ENCODE assay signal across 8 mouse cellular contexts in genomic region chr17:46455110-46455691, GRCm38 (mm10). TPM values are rescaled to one million over a fixed set of nuclear protein-coding genes. Genes with fewer than 3 reads are reported as not detected.
DNase-seq lines count a peak whose midpoint lies in the region; ATAC-seq lines count a peak whose summit lies in the region.

No protein-coding gene starts in this region.

- peaks cover 91% of the 10 kb centered on the region for H3K27me3 ChIP-seq in heart, embryonic 10.5 days (ENCODE audit: insufficient read depth, poor library complexity, severe bottlenecking)
- peaks cover 86% of the 10 kb centered on the region for H3K27me3 ChIP-seq in hindbrain, embryonic 10.5 days (ENCODE audit: insufficient read depth, poor library complexity, severe bottlenecking)
- H3K27me3 ChIP-seq in limb, embryonic 12.5 days: peaks cover 84% of the 10 kb centered on the region
- no peaks in the 10 kb centered on the region for H3K27me3 ChIP-seq in midbrain, embryonic 15.5 days (replicated peaks)

- no peak for DNase-seq in heart, embryonic 10.5 days (ENCODE audit: low spot score)
- no peak for DNase-seq in heart, postnatal 25 days (ENCODE audit: low spot score)
- peak; percentile 36 to 53 for DNase-seq in adrenal gland, postnatal 36 days
- DNase-seq in hindbrain, embryonic 10.5 days (ENCODE audit: low spot score): peak; percentile 67
- no peak for DNase-seq in yolk sac, embryonic 10.5 days (ENCODE audit: low spot score)

- intact Hi-C loops in heart, postnatal 25 days (cut with DNase I): no loop called here

- peak overlapping the region; percentile 44 for H3K27ac ChIP-seq in heart, embryonic 10.5 days
- peak overlapping the region; percentile 82 for H3K27ac ChIP-seq in hindbrain, embryonic 10.5 days
- no peak overlapping the region for H3K27ac ChIP-seq in limb, embryonic 12.5 days
- H3K27ac ChIP-seq in midbrain, embryonic 15.5 days: no peak overlapping the region

- H3K9me3 ChIP-seq in heart, embryonic 10.5 days: no peaks in the 10 kb centered on the region
- no peaks in the 10 kb centered on the region for H3K9me3 ChIP-seq in hindbrain, embryonic 10.5 days
- no peaks in the 10 kb centered on the region; the same call in 1 of the 2 replicates for H3K9me3 ChIP-seq in limb, embryonic 12.5 days
- H3K9me3 ChIP-seq in midbrain, embryonic 15.5 days: no peaks in the 10 kb centered on the region

- H3K4me2 ChIP-seq in limb, embryonic 12.5 days: peak overlapping the region; percentile 91
- peak overlapping the region; percentile 63 for H3K4me2 ChIP-seq in midbrain, embryonic 15.5 days

- ATAC-seq in limb, embryonic 12.5 days (ENCODE audit: insufficient number of reproducible peaks, insufficient read depth, low FRiP score, low TSS enrichment, low read depth): 0 out of 2 replicates have a peak, but pooled peaks have one; percentile 52
- ATAC-seq in midbrain, embryonic 15.5 days (replicated peaks): 0 out of 2 replicates have a peak, but pooled peaks have one; percentile 27
- ATAC-seq in erythroblast, adult 5-6 weeks (replicated peaks; ENCODE audit: low FRiP score, poor library complexity, severe bottlenecking): no peak

- H3K4me3 ChIP-seq in heart, embryonic 10.5 days: peak overlapping the region; percentile 59
- peak overlapping the region; percentile 58 for H3K4me3 ChIP-seq in hindbrain, embryonic 10.5 days
- peak overlapping the region; percentile 50 for H3K4me3 ChIP-seq in limb, embryonic 12.5 days (replicated peaks)
- H3K4me3 ChIP-seq in midbrain, embryonic 15.5 days: peak overlapping the region; percentile 17

- peaks cover 66% of the 10 kb centered on the region for H3K4me1 ChIP-seq in heart, embryonic 10.5 days
- H3K4me1 ChIP-seq in hindbrain, embryonic 10.5 days (replicated peaks): peaks cover 53% of the 10 kb centered on the region
- H3K4me1 ChIP-seq in limb, embryonic 12.5 days (replicated peaks): peaks cover 34% of the 10 kb centered on the region
- H3K4me1 ChIP-seq in midbrain, embryonic 15.5 days: peaks cover 36% of the 10 kb centered on the region

- H3K36me3 ChIP-seq in heart, embryonic 10.5 days: no peaks in the 10 kb centered on the region
- H3K36me3 ChIP-seq in hindbrain, embryonic 10.5 days: peaks cover 6% of the 10 kb centered on the region; the same call in 1 of the 2 replicates
- H3K36me3 ChIP-seq in limb, embryonic 12.5 days: no peaks in the 10 kb centered on the region
- H3K36me3 ChIP-seq in midbrain, embryonic 15.5 days (replicated peaks): no peaks in the 10 kb centered on the region

- WGBS in heart, embryonic 10.5 days: 2% methylated on average over 33 of the region's 33 CpGs
- WGBS in hindbrain, embryonic 10.5 days: under 1% methylated on average over 33 of the region's 33 CpGs
- under 1% methylated on average over 29 of the region's 33 CpGs for WGBS in limb, embryonic 12.5 days
- WGBS in midbrain, embryonic 15.5 days: 1% methylated on average over 33 of the region's 33 CpGs

- peak overlapping the region; percentile 56 for H3K9ac ChIP-seq in limb, embryonic 12.5 days (replicated peaks)
- H3K9ac ChIP-seq in midbrain, embryonic 15.5 days: 0 out of 2 replicates have a peak overlapping the region, but pooled peaks have one; percentile 1

RNA-seq across cellular contexts. Expression of gene Slc22a7, which starts 16.9 kb away (rescaled TPM):
- 0.15 and 0.30 TPM in 2 replicates for polyA plus RNA-seq in heart, embryonic 10.5 days (2016; fragmentation: Nextera tagmentation; extraction: Ambion mirVana)
- total RNA-seq in heart, postnatal 25 days (2021): not detected
- total RNA-seq in adrenal gland, postnatal 36 days (2021): not detected
- not detected in 2 replicates for polyA plus RNA-seq in hindbrain, embryonic 10.5 days (2016; fragmentation: Nextera tagmentation; extraction: Ambion mirVana)
- not detected in 2 replicates for polyA plus RNA-seq in limb, embryonic 12.5 days (2016; fragmentation: Nextera tagmentation; extraction: Ambion mirVana)
- polyA plus RNA-seq in midbrain, embryonic 15.5 days (2015; fragmentation: Nextera tagmentation; extraction: Ambion mirVana): not detected in 2 replicates
- total RNA-seq in erythroblast, adult 5-6 weeks (2015; ENCODE audit: low replicate concordance): not detected in 2 replicates
- total RNA-seq in erythroblast, adult 5-6 weeks (2017; ENCODE audit: low replicate concordance): not detected in 2 replicates

RNA-seq across cellular contexts. Expression of gene Crip3, which starts 26.5 kb away (rescaled TPM):
- 0.54 and 0.83 TPM in 2 replicates for polyA plus RNA-seq in heart, embryonic 10.5 days (2016; fragmentation: Nextera tagmentation; extraction: Ambion mirVana)
- under 1 TPM in 1 of 2 experiments, not detected in 1; 0.62 TPM for total RNA-seq in heart, postnatal 25 days (2021)
- 1 to 10 TPM in 1 of 2 experiments, under 1 TPM in 1; 0.43 to 1.1 TPM for total RNA-seq in adrenal gland, postnatal 36 days (2021)
- polyA plus RNA-seq in hindbrain, embryonic 10.5 days (2016; fragmentation: Nextera tagmentation; extraction: Ambion mirVana): 0.50 and 0.64 TPM in 2 replicates
- 0.40 and 0.63 TPM in 2 replicates for polyA plus RNA-seq in limb, embryonic 12.5 days (2016; fragmentation: Nextera tagmentation; extraction: Ambion mirVana)
- 2.0 and 3.0 TPM in 2 replicates for polyA plus RNA-seq in midbrain, embryonic 15.5 days (2015; fragmentation: Nextera tagmentation; extraction: Ambion mirVana)
- not detected in 2 replicates for total RNA-seq in erythroblast, adult 5-6 weeks (2015; ENCODE audit: low replicate concordance)
- total RNA-seq in erythroblast, adult 5-6 weeks (2017; ENCODE audit: low replicate concordance): not detected in 2 replicates

RNA-seq across cellular contexts. Expression of gene Ttbk1, which starts 32.3 kb away (rescaled TPM):
- polyA plus RNA-seq in heart, embryonic 10.5 days (2016; fragmentation: Nextera tagmentation; extraction: Ambion mirVana): 0.09 and 0.14 TPM in 2 replicates
- under 1 TPM; 0.20 to 0.34 TPM for total RNA-seq in heart, postnatal 25 days (2021)
- total RNA-seq in adrenal gland, postnatal 36 days (2021): 1 to 10 TPM in 1 of 2 experiments, under 1 TPM in 1; 0.63 to 1.1 TPM
- 1.4 and 2.1 TPM in 2 replicates for polyA plus RNA-seq in hindbrain, embryonic 10.5 days (2016; fragmentation: Nextera tagmentation; extraction: Ambion mirVana)
- polyA plus RNA-seq in limb, embryonic 12.5 days (2016; fragmentation: Nextera tagmentation; extraction: Ambion mirVana): 0.34 and 0.45 TPM in 2 replicates
- polyA plus RNA-seq in midbrain, embryonic 15.5 days (2015; fragmentation: Nextera tagmentation; extraction: Ambion mirVana): 8.7 and 9.0 TPM in 2 replicates
- total RNA-seq in erythroblast, adult 5-6 weeks (2015; ENCODE audit: low replicate concordance): not detected in 2 replicates
- not detected in 2 replicates for total RNA-seq in erythroblast, adult 5-6 weeks (2017; ENCODE audit: low replicate concordance)

RNA-seq across cellular contexts. Expression of gene Dnph1, which starts 41.3 kb away (rescaled TPM):
- polyA plus RNA-seq in heart, embryonic 10.5 days (2016; fragmentation: Nextera tagmentation; extraction: Ambion mirVana): 36.5 and 52.8 TPM in 2 replicates
- 1 to 10 TPM; 1.1 to 2.4 TPM for total RNA-seq in heart, postnatal 25 days (2021)
- 1 to 10 TPM; 4.2 to 6.9 TPM for total RNA-seq in adrenal gland, postnatal 36 days (2021)
- 75.2 and 91.2 TPM in 2 replicates for polyA plus RNA-seq in hindbrain, embryonic 10.5 days (2016; fragmentation: Nextera tagmentation; extraction: Ambion mirVana)
- 51.6 and 55.3 TPM in 2 replicates for polyA plus RNA-seq in limb, embryonic 12.5 days (2016; fragmentation: Nextera tagmentation; extraction: Ambion mirVana)
- polyA plus RNA-seq in midbrain, embryonic 15.5 days (2015; fragmentation: Nextera tagmentation; extraction: Ambion mirVana): 14.5 and 17.3 TPM in 2 replicates
- 2.7 and 3.3 TPM in 2 replicates for total RNA-seq in erythroblast, adult 5-6 weeks (2015; ENCODE audit: low replicate concordance)
- 1.5 and 4.0 TPM in 2 replicates for total RNA-seq in erythroblast, adult 5-6 weeks (2017; ENCODE audit: low replicate concordance)

Comparison
In these comparisons a context has a peak if more than half of its experiments do, and no peak if none do; other contexts are left out.
1. DNase-seq: peak in adrenal gland, postnatal 36 days (2 of 2) and hindbrain, embryonic 10.5 days (single experiment); none in heart, embryonic 10.5 days (single experiment), heart, postnatal 25 days (single experiment) and yolk sac, embryonic 10.5 days (single experiment).
2. H3K27ac ChIP-seq: peak in heart, embryonic 10.5 days (single experiment) and hindbrain, embryonic 10.5 days (single experiment); none in limb, embryonic 12.5 days (single experiment) and midbrain, embryonic 15.5 days (single experiment).
3. Peak in every context shown above with its lines, with median percentiles within 50 percentile points of each other: H3K4me3 ChIP-seq.